Mouse (Mus musculus) limb, embryonic 13.5 days (tissue): ENCODE data around the gene Psen1. TPM values are rescaled to one million over a fixed set of nuclear protein-coding genes. Genes with fewer than 3 reads are reported as not detected.

Experiments used
- ATAC-seq: fragments of 200-750 bp; cut with Nextera tagmentation; 2 replicates; pipeline ENCODE4 v1.8.0; 2017; ENCODE audit warnings: low read depth, moderate number of reproducible peaks, moderate TSS enrichment; ENCODE audit not compliant: low FRiP score
- H3K27ac ChIP-seq: fragments of 300-500 bp; sonication (generic); 2 replicates; pipeline ENCODE4 v1.5.1; 2015; ENCODE audit warnings: inconsistent platforms, mild to moderate bottlenecking, moderate library complexity
- H3K27me3 ChIP-seq: fragments of 300-500 bp; sonication (generic); 2 replicates; pipeline ENCODE4 v1.6.1; 2015; ENCODE audit warnings: mild to moderate bottlenecking, inconsistent platforms
- H3K36me3 ChIP-seq: fragments of 300-500 bp; sonication (generic); 2 replicates; pipeline ENCODE4 v1.6.1; 2015; ENCODE audit warnings: inconsistent platforms, mild to moderate bottlenecking, moderate library complexity
- H3K4me1 ChIP-seq: fragments of 300-500 bp; sonication (generic); 2 replicates; pipeline ENCODE4 v1.6.1; 2015; ENCODE audit warnings: inconsistent platforms
- H3K4me2 ChIP-seq: fragments of 300-500 bp; sonication (generic); replicated peaks from 2 replicates; pipeline ENCODE4 v1.6.1; 2015; ENCODE audit warnings: inconsistent platforms, mild to moderate bottlenecking, moderate library complexity
- H3K4me3 ChIP-seq: fragments of 300-500 bp; sonication (generic); 2 replicates; pipeline ENCODE4 v1.5.1; 2015; ENCODE audit warnings: moderate library complexity, mild to moderate bottlenecking, inconsistent platforms
- H3K9ac ChIP-seq: fragments of 300-500 bp; sonication (generic); 2 replicates; pipeline ENCODE4 v1.6.1; 2015; ENCODE audit warnings: mild to moderate bottlenecking, inconsistent platforms
- H3K9me3 ChIP-seq: fragments of 300-500 bp; sonication (generic); 2 replicates; pipeline ENCODE4 v1.6.1; 2016; ENCODE audit warnings: inconsistent platforms
- WGBS: fragments of 180-500 bp; shearing (Covaris S2); methylation state at CpG from one replicate; pipeline ENCODE4 v1.1.7; 2015; 5-methylcytosine and 5-hydroxymethylcytosine counted together
- polyA plus RNA-seq: library from polyadenylated mRNA; unstranded; fragments of >200 nt; fragmentation: Nextera tagmentation; extraction: Ambion mirVana; gene quantifications from 2 replicates; pipeline ENCODE4 v1.2.1, GENCODE M21; 2015

Gene Psen1
- polyA plus RNA-seq, 1 experiment from 2014 or later = 60.1 TPM

- Histone ChIP-seq H3K36me3 (peaks cover 33% of the 10 kb centered on the region), H3K9ac (no peak overlapping the region), H3K27me3 (no peaks in the 10 kb centered on the region), H3K27ac (no peak overlapping the region), H3K4me3 (no peak overlapping the region), H3K9me3 (no peaks in the 10 kb centered on the region), H3K4me1 (peaks cover 4% of the 10 kb centered on the region; the same call in 1 of the 2 replicates), H3K4me2 (no peak overlapping the region)
- 88% methylated on average over 7 of the region's 7 CpGs for WGBS
- no peak for ATAC-seq
Measured at GRCm38 (mm10) chr12:83701608-83702007, 13.7 kb downstream of the Psen1 start.

GRCm38 (mm10) chr12:83702796-83703195 lies 14.8 kb downstream of the Psen1 start:
- Histone ChIP-seq H3K4me1 (peaks cover 3% of the 10 kb centered on the region; the same call in 1 of the 2 replicates), H3K27ac (no peak overlapping the region), H3K27me3 (no peaks in the 10 kb centered on the region), H3K9me3 (no peaks in the 10 kb centered on the region), H3K36me3 (peaks cover 37% of the 10 kb centered on the region), H3K4me2 (no peak overlapping the region), H3K4me3 (no peak overlapping the region), H3K9ac (no peak overlapping the region)
- ATAC-seq = no peak
- 84% methylated on average over 4 of the region's 4 CpGs for WGBS

- Histone ChIP-seq H3K4me1 (0 out of 2 replicates have a peak, but pooled peaks cover 3% of the 10 kb centered on the region), H3K36me3 (peaks cover 33% of the 10 kb centered on the region)
- WGBS = 67% methylated on average over 4 of the region's 4 CpGs
Measured at GRCm38 (mm10) chr12:83706951-83707350, 19.0 kb downstream of the Psen1 start.

GRCm38 (mm10) chr12:83708160-83709092 lies 20.5 kb downstream of the Psen1 start:
- Histone ChIP-seq H3K4me1 (0 out of 2 replicates have a peak, but pooled peaks cover 3% of the 10 kb centered on the region), H3K9me3 (no peaks in the 10 kb centered on the region), H3K36me3 (peaks cover 43% of the 10 kb centered on the region), H3K9ac (no peak overlapping the region), H3K4me2 (no peak overlapping the region), H3K4me3 (no peak overlapping the region), H3K27ac (no peak overlapping the region), H3K27me3 (no peaks in the 10 kb centered on the region)
- 82% methylated on average over 7 of the region's 7 CpGs for WGBS
- ATAC-seq = no peak

More at GRCm38 (mm10) chr12:83706951-83707350, 19.0 kb downstream of the Psen1 start:
- H3K4me2 ChIP-seq = no peak overlapping the region
- H3K9me3 ChIP-seq = no peaks in the 10 kb centered on the region
- no peak overlapping the region for H3K4me3 ChIP-seq
- no peak overlapping the region for H3K27ac ChIP-seq
- H3K27me3 ChIP-seq = no peaks in the 10 kb centered on the region
- ATAC-seq = no peak
- no peak overlapping the region for H3K9ac ChIP-seq

- Histone ChIP-seq H3K9ac (no peak overlapping the region), H3K4me2 (no peak overlapping the region), H3K36me3 (peaks cover 51% of the 10 kb centered on the region), H3K4me3 (no peak overlapping the region), H3K27me3 (no peaks in the 10 kb centered on the region), H3K4me1 (0 out of 2 replicates have a peak, but pooled peaks cover 3% of the 10 kb centered on the region), H3K9me3 (no peaks in the 10 kb centered on the region), H3K27ac (no peak overlapping the region)
- ATAC-seq = no peak
- 91% methylated on average over 2 of the region's 2 CpGs for WGBS
Measured at GRCm38 (mm10) chr12:83709934-83710333, 22.0 kb downstream of the Psen1 start.

GRCm38 (mm10) chr12:83713749-83714148 lies 25.8 kb downstream of the Psen1 start:
- Histone ChIP-seq H3K27ac (no peak overlapping the region), H3K36me3 (peaks cover 70% of the 10 kb centered on the region), H3K4me3 (no peak overlapping the region), H3K4me1 (no peaks in the 10 kb centered on the region), H3K27me3 (no peaks in the 10 kb centered on the region), H3K9ac (no peak overlapping the region), H3K4me2 (no peak overlapping the region), H3K9me3 (no peaks in the 10 kb centered on the region)
- no peak for ATAC-seq
- WGBS = 41% methylated on average over 2 of the region's 2 CpGs

GRCm38 (mm10) chr12:83716416-83717184 lies 28.6 kb downstream of the Psen1 start:
- no peak for ATAC-seq
- H3K27ac ChIP-seq = no peak overlapping the region
- no peak overlapping the region for H3K4me2 ChIP-seq
- no peak overlapping the region for H3K9ac ChIP-seq
- no peaks in the 10 kb centered on the region for H3K9me3 ChIP-seq
- no peaks in the 10 kb centered on the region for H3K27me3 ChIP-seq
- peaks cover 11% of the 10 kb centered on the region; the same call in 1 of the 2 replicates for H3K4me1 ChIP-seq
- H3K4me3 ChIP-seq = no peak overlapping the region
- WGBS = 89% methylated on average over 15 of the region's 15 CpGs
- peaks cover 76% of the 10 kb centered on the region for H3K36me3 ChIP-seq

GRCm38 (mm10) chr12:83719431-83719830 lies 31.5 kb downstream of the Psen1 start:
- no peak for ATAC-seq
- Histone ChIP-seq H3K4me1 (peaks cover 12% of the 10 kb centered on the region; the same call in 1 of the 2 replicates), H3K36me3 (peaks cover 73% of the 10 kb centered on the region), H3K9me3 (no peaks in the 10 kb centered on the region), H3K27me3 (no peaks in the 10 kb centered on the region), H3K9ac (no peak overlapping the region), H3K4me2 (no peak overlapping the region), H3K4me3 (no peak overlapping the region), H3K27ac (no peak overlapping the region)
- 86% methylated on average over 1 of the region's 1 CpGs for WGBS

GRCm38 (mm10) chr12:83721281-83721680 lies 33.3 kb downstream of the Psen1 start:
- peaks cover 12% of the 10 kb centered on the region; the same call in 1 of the 2 replicates for H3K4me1 ChIP-seq
- no peak for ATAC-seq
- H3K9me3 ChIP-seq = no peaks in the 10 kb centered on the region
- H3K36me3 ChIP-seq = peaks cover 73% of the 10 kb centered on the region
- H3K27ac ChIP-seq = peak overlapping the region; percentile 69
- H3K27me3 ChIP-seq = no peaks in the 10 kb centered on the region
- no peak overlapping the region for H3K4me3 ChIP-seq
- no peak overlapping the region for H3K4me2 ChIP-seq
- no peak overlapping the region for H3K9ac ChIP-seq
- WGBS = 51% methylated on average over 6 of the region's 6 CpGs

GRCm38 (mm10) chr12:83723037-83723436 lies 35.1 kb downstream of the Psen1 start:
- Histone ChIP-seq H3K4me3 (no peak overlapping the region), H3K36me3 (peaks cover 66% of the 10 kb centered on the region), H3K4me1 (peaks cover 12% of the 10 kb centered on the region; the same call in 1 of the 2 replicates), H3K9me3 (no peaks in the 10 kb centered on the region), H3K27ac (no peak overlapping the region), H3K27me3 (no peaks in the 10 kb centered on the region), H3K9ac (no peak overlapping the region), H3K4me2 (no peak overlapping the region)
- 75% methylated on average over 3 of the region's 3 CpGs for WGBS
- ATAC-seq = no peak

GRCm38 (mm10) chr12:83726510-83727308 lies 38.8 kb downstream of the Psen1 start:
- Histone ChIP-seq H3K9me3 (no peaks in the 10 kb centered on the region), H3K4me2 (no peak overlapping the region), H3K27ac (no peak overlapping the region), H3K27me3 (no peaks in the 10 kb centered on the region), H3K4me1 (no peaks in the 10 kb centered on the region), H3K9ac (no peak overlapping the region), H3K4me3 (no peak overlapping the region), H3K36me3 (peaks cover 84% of the 10 kb centered on the region)
- 65% methylated on average over 12 of the region's 12 CpGs for WGBS
- ATAC-seq = no peak
